Mouse (Mus musculus): ENCODE results near the gene Nrxn3. TPM values are rescaled to one million over a fixed set of nuclear protein-coding genes. Genes with fewer than 3 reads are reported as not detected.

Nrxn3 gene
- polyA plus RNA-seq, 1 experiment from 2014 or later = 94.3 TPM

DNA sequence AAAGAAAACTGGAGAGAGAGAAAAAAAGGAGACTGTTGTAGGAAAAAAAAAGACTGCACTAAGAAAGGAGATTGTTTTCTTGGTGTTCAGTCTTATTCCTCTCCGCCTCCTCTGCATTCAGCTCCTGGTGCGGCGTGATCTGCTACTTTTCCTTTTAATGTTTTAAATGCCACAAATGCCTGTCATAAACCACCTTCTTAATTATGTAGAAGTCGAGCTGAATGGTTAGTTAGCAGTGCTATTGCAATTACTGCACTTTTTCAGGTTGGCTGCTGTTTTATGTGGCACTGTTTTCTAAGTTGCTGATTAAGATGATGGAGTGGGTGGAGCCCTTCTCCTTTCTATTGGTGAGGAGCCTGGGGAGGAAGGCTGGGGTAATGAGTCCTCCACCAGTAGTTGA, 1131.7 kb downstream of the Nrxn3 start:
- no peaks in the 10 kb centered on the region for H3K27me3 ChIP-seq (replicated peaks)
- 34% methylated on average over 4 of the region's 4 CpGs for WGBS
- no peak overlapping the region for H3K9ac ChIP-seq
- no peak overlapping the region for H3K4me3 ChIP-seq
- ATAC-seq (replicated peaks) = no peak
- peaks cover 10% of the 10 kb centered on the region; the same call in 1 of the 2 replicates for H3K4me1 ChIP-seq
- no peaks in the 10 kb centered on the region for H3K9me3 ChIP-seq
- no peaks in the 10 kb centered on the region for H3K36me3 ChIP-seq (replicated peaks)
- no peak overlapping the region for H3K4me2 ChIP-seq
- no peak overlapping the region for H3K27ac ChIP-seq

DNA sequence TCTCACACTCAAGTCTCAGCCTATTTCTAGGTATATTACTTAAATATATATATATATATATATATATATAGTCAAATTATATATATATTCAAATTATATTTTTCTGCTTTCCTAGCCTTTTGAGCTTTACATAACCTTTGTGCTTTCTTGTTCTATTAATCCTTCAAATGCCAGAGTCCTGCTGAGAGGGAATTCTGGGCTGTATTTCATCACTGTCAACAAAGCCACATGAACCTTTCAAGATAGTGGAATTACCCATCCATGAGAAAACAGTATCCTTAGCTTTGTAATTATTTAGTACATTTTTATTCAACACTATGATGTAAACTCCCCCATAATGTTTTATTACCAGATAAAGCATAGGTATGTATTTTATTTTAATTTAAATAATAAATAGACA, 1144.4 kb downstream of the Nrxn3 start:
- Histone ChIP-seq H3K36me3 (replicated peaks) (no peaks in the 10 kb centered on the region), H3K4me3 (no peak overlapping the region), H3K27me3 (replicated peaks) (no peaks in the 10 kb centered on the region), H3K4me1 (no peaks in the 10 kb centered on the region), H3K9me3 (no peaks in the 10 kb centered on the region), H3K27ac (no peak overlapping the region), H3K4me2 (no peak overlapping the region), H3K9ac (no peak overlapping the region)
- ATAC-seq (replicated peaks) = no peak

DNA sequence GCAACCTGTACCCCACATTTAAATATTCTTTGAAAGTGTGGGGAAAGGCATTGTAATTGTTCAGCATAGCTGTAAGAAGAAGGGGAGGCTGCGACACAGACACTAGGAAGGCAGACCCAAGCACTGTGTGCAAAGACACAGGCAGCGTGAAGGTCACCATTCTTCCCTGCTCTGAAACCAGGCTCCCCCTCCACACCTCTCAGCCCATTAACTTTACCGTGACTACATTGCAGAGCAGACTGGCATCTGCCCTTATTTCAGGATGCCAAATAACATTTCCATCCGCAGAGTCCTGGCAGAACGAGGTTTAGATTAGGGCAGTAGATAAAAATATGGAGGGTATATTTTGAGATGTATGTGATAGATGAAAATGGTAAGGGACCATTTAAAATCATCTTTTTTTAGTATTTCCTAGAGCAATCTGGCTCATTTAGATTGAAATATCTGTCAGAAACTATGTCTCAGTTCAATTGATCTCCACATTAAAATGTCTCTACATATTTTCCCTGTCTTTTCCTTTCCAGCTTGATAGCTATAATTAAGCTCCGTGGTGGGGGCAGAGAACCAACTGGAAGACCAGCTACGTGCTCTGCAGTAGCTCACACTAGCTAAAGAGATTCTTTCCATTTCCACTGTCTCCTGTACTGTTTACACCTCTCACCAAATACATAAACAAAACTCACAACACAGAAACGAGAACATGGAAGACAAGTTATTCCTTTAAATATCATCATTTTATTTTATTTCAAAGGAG, 1160.1 kb downstream of the Nrxn3 start:
- no peak overlapping the region for H3K27ac ChIP-seq
- ATAC-seq (replicated peaks) = no peak
- no peak overlapping the region for H3K4me2 ChIP-seq
- H3K27me3 ChIP-seq (replicated peaks) = no peaks in the 10 kb centered on the region
- H3K36me3 ChIP-seq (replicated peaks) = no peaks in the 10 kb centered on the region
- H3K9me3 ChIP-seq = no peaks in the 10 kb centered on the region
- 58% methylated on average over 8 of the region's 8 CpGs for WGBS
- H3K4me3 ChIP-seq = no peak overlapping the region
- no peak overlapping the region for H3K9ac ChIP-seq
- peaks cover 2% of the 10 kb centered on the region; the same call in 1 of the 2 replicates for H3K4me1 ChIP-seq

DNA sequence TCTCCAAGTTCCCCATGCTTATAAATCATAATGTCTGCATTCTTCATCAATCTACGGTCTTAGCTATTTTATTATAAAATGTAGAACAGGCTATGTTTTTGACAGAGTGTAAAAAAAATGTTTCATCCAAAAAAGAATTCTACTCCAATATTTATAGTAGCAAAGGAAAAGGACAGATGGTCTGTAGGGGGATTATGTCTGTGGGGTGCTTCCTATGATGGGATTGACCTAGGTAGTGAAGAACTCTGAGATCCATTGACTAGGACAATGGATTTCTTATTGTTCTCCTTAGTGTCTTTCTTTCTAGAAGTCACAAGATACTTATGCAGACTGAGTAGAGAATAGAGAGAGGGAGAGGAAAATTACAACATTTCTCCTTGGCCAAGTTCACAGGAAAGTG, 1161.9 kb downstream of the Nrxn3 start:
- H3K4me3 ChIP-seq = no peak overlapping the region
- ATAC-seq (replicated peaks) = no peak
- H3K36me3 ChIP-seq (replicated peaks) = no peaks in the 10 kb centered on the region
- no peak overlapping the region for H3K9ac ChIP-seq
- peaks cover 2% of the 10 kb centered on the region; the same call in 1 of the 2 replicates for H3K4me1 ChIP-seq
- H3K27ac ChIP-seq = no peak overlapping the region
- H3K9me3 ChIP-seq = no peaks in the 10 kb centered on the region
- no peak overlapping the region for H3K4me2 ChIP-seq
- H3K27me3 ChIP-seq (replicated peaks) = no peaks in the 10 kb centered on the region
- 96% methylated on average over 1 of the region's 1 CpGs for WGBS

DNA sequence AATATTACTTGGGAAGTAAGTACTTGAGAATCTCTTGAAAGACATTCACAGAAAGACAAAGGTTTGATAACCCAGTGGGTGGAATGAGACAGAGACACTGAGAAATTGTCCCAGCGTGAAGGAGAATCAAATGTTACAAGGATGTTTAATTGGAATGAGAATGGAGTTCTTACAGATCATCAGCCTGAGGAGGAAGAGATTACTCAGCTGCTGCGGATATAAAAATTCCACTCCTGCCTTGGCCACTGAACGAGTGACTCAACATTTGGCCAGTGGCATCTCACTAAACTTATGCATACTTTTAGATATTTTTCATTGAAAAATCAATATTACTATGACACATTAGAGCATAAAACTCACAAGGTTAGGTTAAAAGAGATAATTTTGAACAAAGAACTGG, 1166.0 kb downstream of the Nrxn3 start:
- no peak for ATAC-seq (replicated peaks)
- Histone ChIP-seq H3K27me3 (replicated peaks) (no peaks in the 10 kb centered on the region), H3K9ac (no peak overlapping the region), H3K4me2 (no peak overlapping the region), H3K9me3 (no peaks in the 10 kb centered on the region), H3K4me1 (no peaks in the 10 kb centered on the region), H3K27ac (no peak overlapping the region), H3K36me3 (replicated peaks) (no peaks in the 10 kb centered on the region), H3K4me3 (no peak overlapping the region)
- 84% methylated on average over 3 of the region's 3 CpGs for WGBS

DNA sequence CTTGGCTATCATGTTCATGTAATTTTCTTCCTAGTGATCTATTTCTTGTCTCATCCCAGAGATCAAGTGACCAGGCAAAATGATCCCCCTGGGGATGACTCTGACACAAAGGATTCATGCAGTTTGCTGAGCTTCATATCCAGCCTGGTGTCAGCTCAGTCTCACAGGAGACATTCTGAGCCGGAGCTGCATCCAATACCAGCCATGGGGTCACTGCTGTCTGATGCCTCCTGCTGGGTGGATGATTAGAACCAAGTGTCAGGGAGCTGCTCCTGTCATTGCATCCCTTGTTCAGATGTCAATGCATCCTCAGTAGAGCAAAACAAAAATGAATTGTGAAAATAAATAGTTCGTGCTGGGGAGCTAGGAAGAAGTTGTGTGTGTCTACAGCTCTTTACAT, 1174.2 kb downstream of the Nrxn3 start:
- WGBS = 37% methylated on average over 2 of the region's 2 CpGs
- Histone ChIP-seq H3K4me3 (no peak overlapping the region), H3K4me2 (no peak overlapping the region), H3K4me1 (no peaks in the 10 kb centered on the region), H3K9ac (no peak overlapping the region), H3K9me3 (no peaks in the 10 kb centered on the region), H3K36me3 (replicated peaks) (no peaks in the 10 kb centered on the region), H3K27ac (no peak overlapping the region), H3K27me3 (replicated peaks) (no peaks in the 10 kb centered on the region)
- no peak for ATAC-seq (replicated peaks)

DNA sequence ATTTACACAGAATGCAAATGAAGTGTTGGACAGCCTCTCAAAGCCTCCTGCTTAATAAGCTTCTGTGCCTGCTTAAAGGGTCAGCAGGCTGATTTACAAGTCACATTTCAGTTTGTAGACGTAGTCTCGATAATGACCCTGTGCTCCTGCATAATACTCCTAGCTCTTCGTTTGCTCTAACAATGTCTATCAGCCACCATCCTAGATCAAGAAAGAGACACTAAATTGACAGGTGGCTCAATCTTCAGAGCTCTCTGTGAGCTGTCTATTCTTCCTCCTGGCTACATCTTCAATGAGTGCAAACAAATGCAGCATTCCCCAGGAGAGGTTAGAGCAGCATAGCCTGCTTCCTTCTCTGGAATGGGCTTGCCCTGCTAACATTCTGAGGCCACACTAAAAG, 1186.9 kb downstream of the Nrxn3 start:
- no peaks in the 10 kb centered on the region for H3K9me3 ChIP-seq
- H3K4me2 ChIP-seq = no peak overlapping the region
- H3K4me3 ChIP-seq = no peak overlapping the region
- H3K36me3 ChIP-seq (replicated peaks) = no peaks in the 10 kb centered on the region
- no peak overlapping the region for H3K27ac ChIP-seq
- H3K9ac ChIP-seq = no peak overlapping the region
- H3K27me3 ChIP-seq (replicated peaks) = no peaks in the 10 kb centered on the region
- 20% methylated on average over 3 of the region's 3 CpGs for WGBS
- ATAC-seq (replicated peaks) = peak; percentile 52; the same call in 1 of the 2 replicates
- peaks cover 7% of the 10 kb centered on the region for H3K4me1 ChIP-seq

DNA sequence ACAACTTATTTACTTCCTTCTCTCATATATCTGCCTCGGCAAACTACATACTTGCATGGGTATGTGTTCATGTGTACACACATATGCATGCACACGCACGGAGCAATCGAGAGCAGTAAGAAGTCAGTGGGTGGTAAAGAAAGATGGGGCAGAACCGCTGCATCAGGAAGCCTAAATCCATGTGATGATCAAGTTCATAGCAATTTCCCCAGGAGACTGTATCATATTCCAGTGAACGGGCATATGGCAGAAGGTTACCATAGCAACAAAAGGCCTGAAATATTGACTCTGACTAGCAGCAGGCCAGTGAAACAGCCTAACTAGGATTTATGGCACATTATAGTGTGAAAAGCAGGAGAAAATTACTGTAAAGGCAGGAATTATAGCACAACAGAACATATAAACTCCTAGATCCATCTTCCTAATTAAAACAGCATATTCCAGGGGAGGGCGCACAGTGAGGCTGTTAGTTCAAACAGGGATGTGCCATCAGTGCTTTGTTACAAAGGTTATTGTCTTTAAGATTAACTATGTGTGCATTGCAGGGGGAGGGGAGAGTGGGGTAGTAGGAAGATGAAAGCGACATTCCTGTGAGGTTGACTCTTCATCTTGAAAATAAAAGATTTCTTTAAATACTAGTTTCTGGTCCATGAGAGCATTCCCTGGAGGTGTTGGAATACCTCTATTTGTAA, 1195.6 kb downstream of the Nrxn3 start:
- Histone ChIP-seq H3K4me3 (no peak overlapping the region), H3K4me2 (no peak overlapping the region), H3K27me3 (replicated peaks) (no peaks in the 10 kb centered on the region), H3K9ac (no peak overlapping the region), H3K4me1 (peaks cover 12% of the 10 kb centered on the region), H3K9me3 (no peaks in the 10 kb centered on the region), H3K36me3 (replicated peaks) (no peaks in the 10 kb centered on the region), H3K27ac (peak overlapping the region; percentile 60)
- WGBS = 50% methylated on average over 8 of the region's 8 CpGs
- ATAC-seq (replicated peaks) = peak; percentile 89

DNA sequence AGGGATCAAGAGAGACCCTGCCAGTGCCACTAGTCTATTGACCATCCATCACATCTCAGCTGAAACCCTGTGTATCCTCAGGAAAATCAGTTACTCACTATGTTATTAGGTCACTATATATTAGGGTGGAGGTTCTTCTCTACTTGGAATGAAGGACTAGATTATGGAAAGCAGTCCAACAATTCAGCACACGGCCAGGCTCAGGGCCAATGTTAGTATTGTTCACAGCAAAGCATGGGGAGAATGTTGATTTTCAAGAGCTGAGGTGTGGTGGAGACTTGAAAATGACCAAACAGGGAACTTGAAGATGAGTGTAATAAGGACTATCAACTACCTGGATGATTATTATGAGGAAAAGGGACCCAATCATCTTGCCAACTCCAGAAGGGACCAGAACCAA, 1209.7 kb downstream of the Nrxn3 start:
- ATAC-seq (replicated peaks) = no peak
- Histone ChIP-seq H3K4me3 (no peak overlapping the region), H3K4me2 (no peak overlapping the region), H3K4me1 (no peaks in the 10 kb centered on the region), H3K27me3 (replicated peaks) (no peaks in the 10 kb centered on the region), H3K9me3 (no peaks in the 10 kb centered on the region), H3K36me3 (replicated peaks) (no peaks in the 10 kb centered on the region), H3K27ac (no peak overlapping the region), H3K9ac (no peak overlapping the region)
- WGBS = 94% methylated on average over 1 of the region's 1 CpGs

DNA sequence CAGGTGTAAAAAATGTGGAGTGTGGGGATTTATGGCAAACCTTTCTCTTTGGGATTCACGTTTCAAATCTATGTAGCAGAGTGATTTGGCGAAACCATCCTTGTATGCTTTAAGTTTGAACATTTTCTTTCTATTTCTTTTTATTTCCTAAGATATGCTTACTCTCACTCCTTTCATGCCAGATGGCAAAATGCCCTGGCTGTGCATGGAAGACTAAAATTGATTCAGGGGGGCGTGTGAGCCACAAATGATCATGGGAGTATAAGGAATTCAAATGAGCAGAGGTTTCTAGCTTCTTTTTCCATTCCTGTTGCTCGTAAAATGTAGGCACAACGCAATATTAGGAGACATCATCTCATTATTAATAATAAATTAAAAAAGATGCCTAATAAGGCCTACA, 1211.0 kb downstream of the Nrxn3 start:
- no peak overlapping the region for H3K27ac ChIP-seq
- no peaks in the 10 kb centered on the region for H3K27me3 ChIP-seq (replicated peaks)
- H3K4me2 ChIP-seq = no peak overlapping the region
- no peaks in the 10 kb centered on the region for H3K4me1 ChIP-seq
- 75% methylated on average over 5 of the region's 5 CpGs for WGBS
- no peak overlapping the region for H3K9ac ChIP-seq
- no peak for ATAC-seq (replicated peaks)
- H3K36me3 ChIP-seq (replicated peaks) = no peaks in the 10 kb centered on the region
- H3K9me3 ChIP-seq = no peaks in the 10 kb centered on the region
- no peak overlapping the region for H3K4me3 ChIP-seq

DNA sequence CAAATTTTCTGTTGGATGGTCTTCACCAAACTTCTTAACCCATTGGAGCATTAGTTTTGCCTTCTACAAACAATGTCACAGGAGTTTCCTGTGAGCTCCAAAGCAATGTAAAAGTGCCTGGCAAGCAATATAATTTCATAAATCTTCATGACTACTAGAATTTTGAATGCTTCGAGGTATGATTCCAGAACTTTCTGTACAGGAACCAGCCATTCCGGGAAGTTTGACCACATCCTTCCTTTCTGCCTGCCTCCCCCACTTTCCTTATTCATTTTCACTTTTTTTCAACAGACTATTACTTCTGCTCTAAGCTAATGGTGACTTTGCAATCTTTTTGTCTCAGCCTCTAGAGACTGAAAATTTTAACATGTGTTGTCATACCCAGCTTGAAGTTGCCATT, 1218.1 kb downstream of the Nrxn3 start:
- no peaks in the 10 kb centered on the region for H3K9me3 ChIP-seq
- ATAC-seq (replicated peaks) = no peak
- no peak overlapping the region for H3K9ac ChIP-seq
- H3K36me3 ChIP-seq (replicated peaks) = no peaks in the 10 kb centered on the region
- no peak overlapping the region for H3K4me2 ChIP-seq
- no peak overlapping the region for H3K4me3 ChIP-seq
- H3K4me1 ChIP-seq = no peaks in the 10 kb centered on the region
- WGBS = 89% methylated on average over 2 of the region's 2 CpGs
- no peaks in the 10 kb centered on the region for H3K27me3 ChIP-seq (replicated peaks)
- H3K27ac ChIP-seq = no peak overlapping the region

DNA sequence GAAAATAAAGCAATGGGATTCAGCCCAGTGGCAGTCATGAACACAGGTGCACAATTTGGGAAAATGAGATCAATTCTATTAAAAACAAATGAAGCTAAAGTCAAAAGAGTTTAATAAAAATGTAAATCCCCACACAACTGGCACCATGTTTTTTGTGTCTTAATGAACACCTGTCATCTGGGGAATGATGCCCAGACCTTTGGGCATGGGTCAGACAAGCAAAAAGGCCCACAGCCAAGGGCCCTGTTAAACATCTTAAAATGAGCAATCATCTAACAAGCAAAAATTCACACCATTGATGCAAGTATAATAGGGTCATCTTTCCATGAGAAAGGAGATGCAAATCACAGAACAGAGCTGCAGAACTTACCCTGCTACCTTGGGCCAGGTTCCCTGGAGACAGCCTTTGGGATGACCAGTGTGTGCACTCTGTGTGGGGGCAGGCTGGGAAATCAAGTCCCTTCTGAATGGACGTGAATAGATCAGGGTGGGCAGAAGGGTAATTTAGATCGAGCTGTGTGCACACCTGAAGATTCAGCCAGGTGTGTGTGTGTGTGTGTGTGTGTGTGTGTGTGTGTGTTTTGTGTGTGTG, 1223.3 kb downstream of the Nrxn3 start:
- H3K4me1 ChIP-seq = no peaks in the 10 kb centered on the region
- no peaks in the 10 kb centered on the region for H3K36me3 ChIP-seq (replicated peaks)
- no peak overlapping the region for H3K9ac ChIP-seq
- H3K4me2 ChIP-seq = no peak overlapping the region
- no peaks in the 10 kb centered on the region for H3K9me3 ChIP-seq
- no peak overlapping the region for H3K4me3 ChIP-seq
- no peak overlapping the region for H3K27ac ChIP-seq
- peak; percentile 56; the same call in 1 of the 2 replicates for ATAC-seq (replicated peaks)
- 59% methylated on average over 2 of the region's 2 CpGs for WGBS
- no peaks in the 10 kb centered on the region for H3K27me3 ChIP-seq (replicated peaks)

Measured in midbrain, embryonic 15.5 days (tissue).